Mouse (Mus musculus): ENCODE results near the gene Pdzrn3.

Pdzrn3 gene

GRCm38 (mm10) chr6:101327741-101328140 lies 50.0 kb downstream of the Pdzrn3 start:
- DNase-seq (ENCODE audit: low spot score in 2 of 2) = no peak

DNA sequence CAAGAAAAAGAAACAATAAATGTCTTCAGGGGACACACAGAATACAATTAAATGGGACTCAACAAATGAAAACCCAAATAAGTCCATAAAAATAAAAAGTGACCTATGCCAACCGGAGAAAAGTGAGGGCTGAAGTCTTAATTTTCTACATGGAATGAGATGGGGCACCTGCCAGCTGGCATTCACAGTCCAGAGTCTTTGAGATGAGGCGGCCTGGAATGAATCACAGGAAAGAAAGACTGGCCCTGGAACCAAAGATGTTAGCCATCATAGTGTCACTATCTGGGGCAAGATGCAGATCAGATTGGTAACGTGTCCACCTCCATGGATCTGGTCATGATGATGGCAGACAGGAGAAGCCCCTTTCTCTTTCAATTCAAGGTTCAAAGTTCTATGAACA lies 50.5 kb downstream of the Pdzrn3 start:
- no peak for DNase-seq (ENCODE audit: low spot score in 2 of 2)

- DNase-seq (ENCODE audit: low spot score in 2 of 2) = no peak
These were observed 51.7 kb downstream of the Pdzrn3 start for GRCm38 (mm10) chr6:101325842-101326639.

DNA sequence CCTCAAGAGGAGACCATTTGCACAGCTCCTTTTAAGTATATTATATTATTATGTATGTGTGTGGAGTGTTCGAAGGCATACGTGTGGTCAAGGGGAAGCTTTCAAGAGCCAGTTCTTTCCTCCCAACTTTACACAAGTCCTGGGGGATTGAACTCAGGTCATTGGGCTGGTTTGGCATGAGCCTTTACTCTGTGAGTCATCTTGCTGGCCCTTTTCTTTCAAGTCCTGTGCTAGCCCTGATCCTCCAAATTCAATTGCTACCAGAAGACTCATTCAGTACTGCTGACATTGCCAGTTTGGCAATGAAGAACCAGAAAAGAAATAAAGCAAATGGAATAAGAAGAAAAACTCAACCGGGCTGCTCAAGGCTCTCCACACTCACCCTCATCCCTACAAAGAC lies 55.1 kb downstream of the Pdzrn3 start:
- no peak for DNase-seq (ENCODE audit: low spot score in 2 of 2)

DNA sequence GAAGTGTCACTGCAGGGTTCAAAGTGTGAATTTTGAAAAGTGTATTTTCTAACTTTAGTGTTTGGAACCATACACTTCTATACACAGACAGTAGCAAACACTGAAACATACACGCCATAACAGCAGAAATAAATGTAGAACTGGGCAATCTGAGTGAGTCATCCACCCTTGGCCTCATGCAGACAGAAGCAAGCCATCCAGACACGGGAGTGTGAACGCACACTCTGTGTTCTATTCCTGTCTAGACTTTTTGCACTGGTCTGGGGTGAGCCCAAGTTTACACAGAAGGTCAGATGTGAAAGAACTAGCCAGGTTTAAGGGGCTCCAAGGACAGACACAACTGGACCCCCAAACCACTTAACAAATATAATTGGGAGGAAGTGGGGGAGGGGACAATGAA lies 57.3 kb downstream of the Pdzrn3 start:
- DNase-seq (ENCODE audit: low spot score in 2 of 2) = no peak

GRCm38 (mm10) chr6:101319374-101319967 lies 58.2 kb downstream of the Pdzrn3 start:
- no peak for DNase-seq (ENCODE audit: low spot score in 2 of 2)

- DNase-seq (ENCODE audit: low spot score in 2 of 2) = no peak
These were observed 59.2 kb downstream of the Pdzrn3 start for GRCm38 (mm10) chr6:101318530-101318929.

GRCm38 (mm10) chr6:101311446-101311845 lies 66.3 kb downstream of the Pdzrn3 start:
- no peak for DNase-seq (ENCODE audit: low spot score in 2 of 2)

DNA sequence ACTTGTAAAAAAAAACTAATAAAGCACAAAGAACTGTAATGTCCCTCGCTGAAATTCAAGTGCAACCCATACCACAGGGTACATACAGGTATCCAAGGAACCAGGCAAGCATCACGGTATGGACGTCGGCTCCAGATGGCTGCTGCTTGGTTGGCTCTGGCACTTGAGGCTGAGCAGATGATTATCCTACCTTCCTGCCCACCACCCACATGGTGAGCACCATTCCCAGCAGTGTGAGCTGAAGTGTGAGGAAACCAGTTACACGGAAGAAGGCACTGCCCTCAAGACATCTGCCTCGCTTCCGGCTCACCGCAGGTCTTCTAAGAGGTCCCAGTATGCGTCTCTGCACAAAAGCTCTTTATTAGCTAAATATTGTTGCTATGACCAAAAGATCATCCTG lies 67.2 kb downstream of the Pdzrn3 start:
- DNase-seq (ENCODE audit: low spot score in 2 of 2) = no peak

- peak in 1 of 2 experiments; percentile 12 for DNase-seq (ENCODE audit: low spot score in 2 of 2)
These were observed 69.6 kb downstream of the Pdzrn3 start for GRCm38 (mm10) chr6:101307964-101308531.

GRCm38 (mm10) chr6:101306834-101307233 lies 70.9 kb downstream of the Pdzrn3 start:
- DNase-seq (ENCODE audit: low spot score in 2 of 2) = no peak

GRCm38 (mm10) chr6:101305543-101305942 lies 72.2 kb downstream of the Pdzrn3 start:
- DNase-seq (ENCODE audit: low spot score in 2 of 2) = no peak

DNA sequence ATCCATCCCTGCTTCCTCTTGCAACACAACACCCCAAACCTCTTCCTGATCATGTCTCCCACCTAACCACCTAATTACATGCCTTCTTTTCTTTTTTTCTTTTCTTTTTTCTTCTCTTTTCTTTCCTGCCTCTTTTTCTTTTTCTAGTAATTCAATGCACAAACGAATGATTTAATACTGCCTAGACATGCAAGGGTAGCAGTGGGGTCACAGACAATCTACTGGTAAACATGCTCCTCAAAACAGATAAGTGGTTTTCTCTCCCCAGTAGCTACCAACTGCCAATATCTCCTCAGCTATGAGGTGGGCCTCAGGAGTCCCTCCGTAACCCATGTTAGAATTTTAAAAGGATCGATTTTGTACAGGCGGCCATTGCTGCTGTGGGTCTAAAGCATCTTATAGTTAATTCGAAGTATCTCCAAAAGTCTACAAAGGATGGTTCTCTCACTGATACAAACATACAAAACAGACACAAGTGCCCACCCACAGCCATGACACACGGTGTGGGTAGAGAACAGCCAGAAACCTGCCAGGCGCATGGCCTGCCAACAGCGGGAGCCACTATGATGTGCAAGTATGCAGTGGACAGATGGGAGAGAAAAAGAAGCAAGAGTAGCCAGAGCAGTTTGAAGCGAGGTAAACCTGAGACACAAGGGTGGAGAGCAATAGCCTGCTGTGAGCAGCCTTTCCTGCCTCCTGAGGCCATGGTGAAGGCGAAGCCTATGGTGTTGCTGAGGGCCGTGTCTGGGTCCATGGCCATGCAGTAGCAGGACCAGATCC lies 73.5 kb downstream of the Pdzrn3 start:
- no peak for DNase-seq (ENCODE audit: low spot score in 2 of 2)

DNA sequence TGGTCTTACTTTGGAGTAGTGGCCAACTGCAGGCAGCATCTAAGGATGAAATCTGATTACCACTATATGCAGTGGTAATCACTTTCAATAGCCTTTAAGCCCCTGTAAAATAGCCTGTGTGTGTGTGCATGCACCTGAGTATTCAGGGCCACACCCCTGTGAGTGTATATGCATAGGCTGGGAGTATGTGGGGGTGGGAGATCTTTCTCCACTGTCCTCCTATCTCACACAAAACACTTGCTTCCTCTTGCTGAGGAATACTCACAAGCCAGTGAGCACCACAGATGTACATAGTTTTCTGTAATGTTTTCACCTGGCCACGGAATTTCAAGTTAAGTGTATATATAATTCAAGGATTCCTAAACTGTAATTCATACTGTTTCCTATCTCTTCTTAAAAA lies 74.2 kb downstream of the Pdzrn3 start:
- DNase-seq (ENCODE audit: low spot score in 2 of 2) = no peak

DNA sequence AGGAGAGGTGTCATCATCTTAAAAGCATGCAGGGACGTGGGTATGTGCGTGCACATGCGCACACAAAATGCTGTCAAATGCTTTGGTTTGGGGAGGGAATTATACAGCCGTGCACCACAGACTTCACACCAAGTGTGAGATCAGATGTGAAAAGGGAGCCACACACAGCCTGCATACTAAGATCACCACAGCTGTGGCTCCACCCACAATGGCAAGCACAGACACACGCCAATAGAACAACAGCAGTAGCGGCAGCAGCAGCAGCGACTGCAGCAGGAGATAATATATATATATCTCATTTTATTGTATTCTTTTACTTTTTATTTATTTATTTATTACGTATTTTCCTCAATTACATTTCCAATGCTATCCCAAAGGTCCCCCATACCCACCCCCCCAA lies 76.5 kb downstream of the Pdzrn3 start:
- DNase-seq (ENCODE audit: low spot score in 2 of 2) = no peak

- no peak for DNase-seq (ENCODE audit: low spot score in 2 of 2)
These were observed 78.3 kb downstream of the Pdzrn3 start for GRCm38 (mm10) chr6:101299434-101299833.

GRCm38 (mm10) chr6:101297563-101298520 lies 79.9 kb downstream of the Pdzrn3 start:
- no peak for DNase-seq (ENCODE audit: low spot score in 2 of 2)

- no peak for DNase-seq (ENCODE audit: low spot score in 2 of 2)
These were observed 80.7 kb downstream of the Pdzrn3 start for GRCm38 (mm10) chr6:101296997-101297396.

GRCm38 (mm10) chr6:101296280-101296679 lies 81.4 kb downstream of the Pdzrn3 start:
- DNase-seq (ENCODE audit: low spot score in 2 of 2) = no peak

DNA sequence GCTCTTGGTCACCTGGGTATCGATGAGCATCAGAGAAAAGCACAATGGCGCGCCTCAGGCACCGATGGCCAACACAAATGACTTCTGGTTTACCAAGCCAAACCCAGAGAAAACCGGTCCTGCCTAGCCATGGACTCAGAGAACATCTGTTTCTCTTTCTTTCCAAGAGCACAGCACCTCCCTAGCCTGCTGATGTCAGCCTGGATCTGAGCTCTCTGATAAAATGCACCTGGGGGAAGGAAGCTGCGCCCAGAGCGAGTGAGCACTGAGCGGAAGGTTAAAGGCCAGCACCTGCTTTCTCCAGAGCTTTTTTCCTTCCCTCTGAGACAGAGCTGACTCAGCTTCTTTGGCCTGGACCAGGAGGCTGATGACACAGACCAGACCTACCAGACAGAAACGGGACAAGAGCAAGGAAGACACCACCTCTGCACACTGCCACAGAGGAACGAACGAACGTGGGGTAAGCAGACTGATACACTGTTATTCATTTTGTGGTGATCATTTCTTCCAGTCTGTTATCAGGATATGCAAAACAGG lies 84.6 kb downstream of the Pdzrn3 start:
- DNase-seq (ENCODE audit: low spot score in 2 of 2) = no peak

- DNase-seq (ENCODE audit: low spot score in 2 of 2) = no peak
These were observed 85.8 kb downstream of the Pdzrn3 start for GRCm38 (mm10) chr6:101291944-101292343.

Data from cerebellum, postnatal 4 days (tissue).